Mouse (Mus musculus): ENCODE data around the gene Cnga1. TPM values are rescaled to one million over a fixed set of nuclear protein-coding genes. Genes with fewer than 3 reads are reported as not detected.
A peak's percentile ranks its signal among the peaks of the same experiment; 100 is the strongest.

The Cnga1 gene
- polyA plus RNA-seq, 1 experiment from 2014 or later, result not detected

DNA sequence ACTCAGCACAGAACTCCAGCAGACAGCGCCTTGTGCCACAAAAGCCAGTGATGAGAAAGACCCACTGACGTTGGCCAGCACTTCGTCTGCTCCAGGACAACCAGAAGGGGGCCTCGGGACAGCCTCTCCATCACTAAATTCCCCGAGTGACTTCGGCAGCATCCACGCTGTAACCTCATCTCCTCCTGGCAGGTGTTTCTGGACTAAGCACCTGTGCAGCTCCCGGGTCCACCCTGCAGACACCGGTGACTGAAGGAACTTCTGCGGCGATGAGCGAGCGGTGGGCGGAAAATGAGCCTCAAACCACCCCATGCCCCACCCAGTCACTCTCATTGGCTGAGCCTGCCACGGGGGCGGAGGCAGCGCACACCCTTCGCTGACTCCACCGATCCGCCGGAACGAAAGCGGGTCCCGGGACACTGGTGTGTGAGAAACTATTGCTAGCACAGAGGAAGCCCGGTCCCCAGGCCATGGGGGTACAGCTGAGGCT lies 3.4 kb upstream of the Cnga1 start, which contains the start of gene Nipal1:
Gene Nipal1 (plus strand): TSS at position 378 of the 490 bp plus-strand sequence.
- WGBS, result 1% methylated on average over 25 of the region's 25 CpGs
- 0 out of 2 replicates have a peak, but pooled peaks cover 3% of the 10 kb centered on the region for H3K27me3 ChIP-seq (ENCODE audit: control insufficient read depth, insufficient read depth, low read length)
- no peaks in the 10 kb centered on the region for H3K9me3 ChIP-seq (replicated peaks; ENCODE audit: control insufficient read depth, low read length)
- H3K9ac ChIP-seq (ENCODE audit: low read length), result peak within 1 kb of the TSS; percentile 67
- peak within 1 kb of the TSS; percentile 61 for H3K4me2 ChIP-seq (ENCODE audit: low read depth, low read length)
- ATAC-seq (ENCODE audit: insufficient read depth, low FRiP score), result peak; percentile 92
- no peaks in the 10 kb centered on the region for H3K36me3 ChIP-seq (ENCODE audit: control insufficient read depth, insufficient read depth, low read length)
- H3K27ac ChIP-seq (ENCODE audit: low read length), result peak within 1 kb of the TSS; percentile 30
- H3K4me1 ChIP-seq (ENCODE audit: control insufficient read depth, insufficient read depth, low read length), result peaks cover 5% of the 10 kb centered on the region; the same call in 1 of the 2 replicates
- peak within 1 kb of the TSS; percentile 55 for H3K4me3 ChIP-seq (replicated peaks; ENCODE audit: low read length)

DNA sequence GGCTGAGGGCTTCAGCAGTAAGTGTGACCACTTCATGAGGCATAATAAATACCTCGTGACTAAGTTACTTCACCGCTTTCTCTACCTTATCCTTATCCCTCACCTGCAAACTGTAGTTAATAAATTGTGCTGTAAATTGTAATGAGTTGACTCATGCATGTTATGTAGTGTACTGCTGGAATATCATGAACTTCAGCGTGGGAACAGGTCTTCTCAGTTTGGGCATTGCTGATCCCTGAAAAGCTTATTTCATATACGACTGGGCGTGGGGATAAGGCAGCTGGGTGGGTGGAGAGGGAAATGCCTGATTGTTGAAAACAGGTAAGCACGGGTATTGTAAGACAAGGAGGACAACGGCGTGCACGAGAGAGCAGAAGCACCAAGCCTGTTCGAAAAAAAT lies 2.9 kb upstream of the Cnga1 start:
- WGBS, result 25% methylated on average over 10 of the region's 10 CpGs
- H3K9me3 ChIP-seq (replicated peaks; ENCODE audit: control insufficient read depth, low read length), result no peaks in the 10 kb centered on the region
- peak; percentile 31; the same call in 1 of the 2 replicates for ATAC-seq (ENCODE audit: insufficient read depth, low FRiP score)
- H3K4me3 ChIP-seq (replicated peaks; ENCODE audit: low read length), result peak overlapping the region; percentile 55
- peaks cover 5% of the 10 kb centered on the region; the same call in 1 of the 2 replicates for H3K4me1 ChIP-seq (ENCODE audit: control insufficient read depth, insufficient read depth, low read length)
- H3K9ac ChIP-seq (ENCODE audit: low read length), result peak overlapping the region; percentile 41; the same call in 1 of the 2 replicates
- H3K27me3 ChIP-seq (ENCODE audit: control insufficient read depth, insufficient read depth, low read length), result 0 out of 2 replicates have a peak, but pooled peaks cover 3% of the 10 kb centered on the region
- no peaks in the 10 kb centered on the region for H3K36me3 ChIP-seq (ENCODE audit: control insufficient read depth, insufficient read depth, low read length)
- peak overlapping the region; percentile 61 for H3K4me2 ChIP-seq (ENCODE audit: low read depth, low read length)
- peak overlapping the region; percentile 30; the same call in 1 of the 2 replicates for H3K27ac ChIP-seq (ENCODE audit: low read length)

DNA sequence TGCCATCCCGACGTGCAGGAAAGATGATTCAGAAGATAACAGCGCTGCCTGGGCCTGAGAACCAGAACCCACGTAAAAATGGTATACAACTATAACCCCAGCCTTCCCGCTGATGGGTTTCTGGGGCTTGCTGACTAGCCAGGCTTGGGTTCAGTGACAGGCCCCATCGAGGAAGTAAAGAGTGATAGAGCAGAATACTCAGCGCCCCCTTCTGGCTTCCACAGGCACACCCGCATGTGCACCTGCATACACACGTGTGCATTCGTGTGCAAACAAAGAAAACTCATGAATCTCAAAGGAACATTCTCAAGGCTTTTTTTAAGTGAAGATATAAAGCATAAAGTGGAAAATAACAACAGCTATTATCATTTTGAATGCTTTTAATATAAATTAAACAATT lies 2.1 kb upstream of the Cnga1 start:
- Histone ChIP-seq H3K4me2 (ENCODE audit: low read depth, low read length) (no peak overlapping the region), H3K36me3 (ENCODE audit: control insufficient read depth, insufficient read depth, low read length) (no peaks in the 10 kb centered on the region), H3K27ac (ENCODE audit: low read length) (no peak overlapping the region), H3K4me1 (ENCODE audit: control insufficient read depth, insufficient read depth, low read length) (peaks cover 5% of the 10 kb centered on the region; the same call in 1 of the 2 replicates), H3K9ac (ENCODE audit: low read length) (no peak overlapping the region), H3K4me3 (replicated peaks; ENCODE audit: low read length) (no peak overlapping the region), H3K9me3 (replicated peaks; ENCODE audit: control insufficient read depth, low read length) (no peaks in the 10 kb centered on the region), H3K27me3 (ENCODE audit: control insufficient read depth, insufficient read depth, low read length) (0 out of 2 replicates have a peak, but pooled peaks cover 3% of the 10 kb centered on the region)
- WGBS, result 39% methylated on average over 10 of the region's 10 CpGs
- ATAC-seq (ENCODE audit: insufficient read depth, low FRiP score), result no peak

DNA sequence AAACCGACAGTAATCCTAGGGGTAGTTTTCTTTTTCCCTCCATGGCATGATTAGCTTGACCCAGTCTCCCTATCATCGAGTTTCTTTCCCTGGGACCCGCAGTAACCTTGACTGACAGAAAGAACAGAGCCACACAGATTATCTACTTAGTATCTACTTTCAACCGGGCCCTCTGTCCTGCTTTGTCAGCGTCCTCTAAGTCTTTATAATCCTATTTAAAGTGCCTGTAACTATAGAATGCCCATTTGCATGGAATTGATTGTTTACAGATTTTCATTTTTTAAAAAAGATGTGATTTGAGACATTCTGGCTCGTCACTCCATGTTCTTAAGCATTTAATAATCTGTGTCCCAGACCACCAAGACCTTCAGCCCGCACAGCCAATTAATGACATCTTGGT lies 420 bp downstream of the Cnga1 start:
- no peaks in the 10 kb centered on the region for H3K9me3 ChIP-seq (replicated peaks; ENCODE audit: control insufficient read depth, low read length)
- WGBS, result 69% methylated on average over 7 of the region's 7 CpGs
- 0 out of 2 replicates have a peak, but pooled peaks cover 3% of the 10 kb centered on the region for H3K27me3 ChIP-seq (ENCODE audit: control insufficient read depth, insufficient read depth, low read length)
- H3K36me3 ChIP-seq (ENCODE audit: control insufficient read depth, insufficient read depth, low read length), result no peaks in the 10 kb centered on the region
- no peak for ATAC-seq (ENCODE audit: insufficient read depth, low FRiP score)
- no peak overlapping the region for H3K4me2 ChIP-seq (ENCODE audit: low read depth, low read length)
- no peak overlapping the region for H3K27ac ChIP-seq (ENCODE audit: low read length)
- peaks cover 5% of the 10 kb centered on the region; the same call in 1 of the 2 replicates for H3K4me1 ChIP-seq (ENCODE audit: control insufficient read depth, insufficient read depth, low read length)
- no peak overlapping the region for H3K9ac ChIP-seq (ENCODE audit: low read length)
- no peak overlapping the region for H3K4me3 ChIP-seq (replicated peaks; ENCODE audit: low read length)

DNA sequence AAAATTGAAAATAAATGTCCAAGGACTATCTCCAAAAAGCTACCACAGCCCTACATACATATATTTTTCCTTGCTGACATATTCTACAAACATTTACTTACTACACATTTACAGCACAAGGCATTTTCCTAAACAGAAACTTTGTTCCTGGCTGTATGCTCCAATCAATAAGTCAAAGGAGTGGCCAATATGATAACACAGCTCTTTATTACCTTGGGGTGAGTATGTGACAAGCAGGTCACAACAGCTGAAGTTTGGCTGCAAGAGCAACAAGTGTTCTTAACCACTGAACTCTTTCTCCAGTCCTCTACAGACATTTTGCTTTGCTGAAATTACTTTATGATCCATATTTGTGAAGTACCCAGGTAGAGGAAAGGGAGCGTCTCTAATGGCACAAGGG lies 4.0 kb downstream of the Cnga1 start:
- H3K4me2 ChIP-seq (ENCODE audit: low read depth, low read length), result no peak overlapping the region
- no peak overlapping the region for H3K4me3 ChIP-seq (replicated peaks; ENCODE audit: low read length)
- H3K27ac ChIP-seq (ENCODE audit: low read length), result no peak overlapping the region
- H3K9me3 ChIP-seq (replicated peaks; ENCODE audit: control insufficient read depth, low read length), result no peaks in the 10 kb centered on the region
- no peaks in the 10 kb centered on the region for H3K36me3 ChIP-seq (ENCODE audit: control insufficient read depth, insufficient read depth, low read length)
- no peak for ATAC-seq (ENCODE audit: insufficient read depth, low FRiP score)
- H3K4me1 ChIP-seq (ENCODE audit: control insufficient read depth, insufficient read depth, low read length), result no peaks in the 10 kb centered on the region
- H3K27me3 ChIP-seq (ENCODE audit: control insufficient read depth, insufficient read depth, low read length), result no peaks in the 10 kb centered on the region
- no peak overlapping the region for H3K9ac ChIP-seq (ENCODE audit: low read length)
- 74% methylated on average over 1 of the region's 1 CpGs for WGBS

DNA sequence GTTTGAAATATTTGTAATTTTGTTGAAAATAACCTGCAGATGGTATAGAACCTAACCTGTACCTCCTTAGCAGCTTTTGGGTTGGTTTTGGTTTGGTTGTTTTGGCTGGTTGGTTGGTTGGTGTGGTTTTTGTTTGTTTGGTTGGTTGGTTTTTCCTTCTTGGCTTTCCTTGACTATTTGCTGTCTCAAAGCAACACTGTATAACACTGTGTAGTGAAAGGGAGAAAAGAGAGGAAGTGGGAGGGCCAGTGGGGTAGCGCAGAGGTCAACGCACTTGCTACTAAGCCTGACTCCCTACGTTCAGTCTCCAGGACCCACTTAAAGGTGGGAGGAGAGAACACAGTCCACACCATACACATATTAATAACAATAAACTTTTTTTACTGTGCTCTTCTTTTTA lies 7.5 kb downstream of the Cnga1 start:
- no peaks in the 10 kb centered on the region for H3K4me1 ChIP-seq (ENCODE audit: control insufficient read depth, insufficient read depth, low read length)
- WGBS, result 69% methylated on average over 3 of the region's 3 CpGs
- H3K4me3 ChIP-seq (replicated peaks; ENCODE audit: low read length), result no peak overlapping the region
- no peaks in the 10 kb centered on the region for H3K36me3 ChIP-seq (ENCODE audit: control insufficient read depth, insufficient read depth, low read length)
- no peak for ATAC-seq (ENCODE audit: insufficient read depth, low FRiP score)
- no peaks in the 10 kb centered on the region for H3K9me3 ChIP-seq (replicated peaks; ENCODE audit: control insufficient read depth, low read length)
- H3K4me2 ChIP-seq (ENCODE audit: low read depth, low read length), result no peak overlapping the region
- no peak overlapping the region for H3K9ac ChIP-seq (ENCODE audit: low read length)
- H3K27me3 ChIP-seq (ENCODE audit: control insufficient read depth, insufficient read depth, low read length), result no peaks in the 10 kb centered on the region
- no peak overlapping the region for H3K27ac ChIP-seq (ENCODE audit: low read length)

DNA sequence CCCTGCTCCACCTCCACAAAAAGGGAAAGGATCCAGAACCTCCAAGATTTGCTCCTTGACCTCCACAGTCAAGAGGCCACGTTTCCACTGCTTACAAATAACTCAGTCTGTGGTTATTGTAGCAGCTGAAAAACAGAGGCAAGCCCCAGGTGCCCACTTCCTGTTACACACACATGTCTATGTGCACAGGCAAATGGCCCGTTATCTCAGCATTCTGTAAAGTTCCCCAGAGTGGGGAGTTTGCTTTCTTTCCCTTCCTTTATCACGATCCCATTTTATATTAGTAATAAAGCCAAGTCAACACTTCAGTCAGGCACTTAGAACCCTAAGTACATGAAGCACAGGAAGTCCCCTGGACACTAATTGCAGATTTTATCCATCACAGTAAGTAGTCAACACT lies 8.0 kb downstream of the Cnga1 start:
- Histone ChIP-seq H3K4me1 (ENCODE audit: control insufficient read depth, insufficient read depth, low read length) (no peaks in the 10 kb centered on the region), H3K27ac (ENCODE audit: low read length) (no peak overlapping the region), H3K9ac (ENCODE audit: low read length) (no peak overlapping the region), H3K4me2 (ENCODE audit: low read depth, low read length) (no peak overlapping the region), H3K9me3 (replicated peaks; ENCODE audit: control insufficient read depth, low read length) (no peaks in the 10 kb centered on the region), H3K4me3 (replicated peaks; ENCODE audit: low read length) (no peak overlapping the region), H3K27me3 (ENCODE audit: control insufficient read depth, insufficient read depth, low read length) (no peaks in the 10 kb centered on the region), H3K36me3 (ENCODE audit: control insufficient read depth, insufficient read depth, low read length) (no peaks in the 10 kb centered on the region)
- 46% methylated on average over 3 of the region's 3 CpGs for WGBS
- no peak for ATAC-seq (ENCODE audit: insufficient read depth, low FRiP score)

DNA sequence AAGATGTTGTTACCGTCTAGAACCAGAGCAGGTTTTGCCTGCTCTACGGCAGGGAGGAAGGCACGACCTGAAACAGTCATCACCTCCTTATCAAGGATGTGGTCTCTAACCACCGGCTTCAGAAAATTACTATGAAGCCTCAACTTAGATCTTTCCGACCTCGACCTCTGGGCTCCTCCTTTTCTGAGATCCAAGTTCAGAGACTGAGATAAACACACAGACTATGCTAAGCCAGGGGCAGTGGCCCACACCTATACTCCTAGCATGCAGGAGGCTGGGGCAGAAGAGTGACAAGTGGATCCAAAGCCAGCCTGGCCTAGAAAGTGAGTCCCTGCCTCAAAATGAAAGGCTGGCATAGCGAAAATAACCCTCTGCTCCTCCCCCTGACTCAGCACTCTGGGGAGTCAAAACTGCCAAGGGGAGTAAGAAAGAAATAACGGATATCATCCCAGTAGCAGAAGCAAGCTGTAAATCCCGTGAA lies 9.2 kb downstream of the Cnga1 start:
- Histone ChIP-seq H3K36me3 (ENCODE audit: control insufficient read depth, insufficient read depth, low read length) (no peaks in the 10 kb centered on the region), H3K9me3 (replicated peaks; ENCODE audit: control insufficient read depth, low read length) (no peaks in the 10 kb centered on the region), H3K27me3 (ENCODE audit: control insufficient read depth, insufficient read depth, low read length) (no peaks in the 10 kb centered on the region), H3K4me1 (ENCODE audit: control insufficient read depth, insufficient read depth, low read length) (no peaks in the 10 kb centered on the region), H3K4me3 (replicated peaks; ENCODE audit: low read length) (no peak overlapping the region), H3K27ac (ENCODE audit: low read length) (no peak overlapping the region), H3K9ac (ENCODE audit: low read length) (no peak overlapping the region), H3K4me2 (ENCODE audit: low read depth, low read length) (no peak overlapping the region)
- ATAC-seq (ENCODE audit: insufficient read depth, low FRiP score), result no peak
- WGBS, result 81% methylated on average over 9 of the region's 9 CpGs

DNA sequence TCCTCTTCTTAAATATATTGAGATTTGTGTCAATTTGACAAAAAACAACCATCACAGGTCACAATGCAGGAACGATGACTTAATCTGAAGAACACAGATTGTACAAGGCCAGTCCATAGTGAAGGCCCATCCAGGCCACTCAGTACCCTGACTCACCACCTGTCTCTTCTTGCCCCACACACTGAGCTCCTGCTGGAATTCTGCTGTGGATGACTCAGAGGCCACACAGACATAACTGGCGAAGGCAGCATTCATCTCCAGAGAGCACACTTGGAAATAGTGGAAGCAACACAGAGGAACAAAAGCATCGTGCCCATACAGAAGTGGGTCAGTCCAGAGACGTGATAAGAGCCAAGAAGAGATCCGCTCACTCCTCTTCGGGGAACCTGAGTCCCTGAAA lies 14.0 kb downstream of the Cnga1 start:
- no peak overlapping the region for H3K27ac ChIP-seq (ENCODE audit: low read length)
- H3K36me3 ChIP-seq (ENCODE audit: control insufficient read depth, insufficient read depth, low read length), result no peaks in the 10 kb centered on the region
- WGBS, result 88% methylated on average over 6 of the region's 6 CpGs
- H3K4me2 ChIP-seq (ENCODE audit: low read depth, low read length), result no peak overlapping the region
- H3K9me3 ChIP-seq (replicated peaks; ENCODE audit: control insufficient read depth, low read length), result no peaks in the 10 kb centered on the region
- no peak overlapping the region for H3K9ac ChIP-seq (ENCODE audit: low read length)
- no peaks in the 10 kb centered on the region for H3K4me1 ChIP-seq (ENCODE audit: control insufficient read depth, insufficient read depth, low read length)
- H3K27me3 ChIP-seq (ENCODE audit: control insufficient read depth, insufficient read depth, low read length), result no peaks in the 10 kb centered on the region
- ATAC-seq (ENCODE audit: insufficient read depth, low FRiP score), result no peak
- no peak overlapping the region for H3K4me3 ChIP-seq (replicated peaks; ENCODE audit: low read length)
